Mouse (Mus musculus) heart, postnatal 14 days (tissue): ENCODE results near the gene Tnfsf18. TPM values are rescaled to one million over a fixed set of nuclear protein-coding genes. Genes with fewer than 3 reads are reported as not detected.

ENCODE experiments used
- total RNA-seq, 2 experiments: library from RNA; stranded (reverse); gene quantifications; 2 replicates each; pipeline ENCODE4 v1.2.3; 2021

Tnfsf18 gene
- total RNA-seq, 2 experiments from 2014 or later, result 0.10 to 0.12 TPM

Other genes starting within 250 kb of the Tnfsf18 start
- gene Prdx6, start 243.4 kb upstream of the Tnfsf18 start, total RNA-seq, result 100 to 1,000 TPM; 208 to 228 TPM
- gene Tnfsf4, start 99.2 kb upstream of the Tnfsf18 start, total RNA-seq, result not detected